17 mouse cellular contexts compared by ENCODE assay signal in the genomic region with DNA sequence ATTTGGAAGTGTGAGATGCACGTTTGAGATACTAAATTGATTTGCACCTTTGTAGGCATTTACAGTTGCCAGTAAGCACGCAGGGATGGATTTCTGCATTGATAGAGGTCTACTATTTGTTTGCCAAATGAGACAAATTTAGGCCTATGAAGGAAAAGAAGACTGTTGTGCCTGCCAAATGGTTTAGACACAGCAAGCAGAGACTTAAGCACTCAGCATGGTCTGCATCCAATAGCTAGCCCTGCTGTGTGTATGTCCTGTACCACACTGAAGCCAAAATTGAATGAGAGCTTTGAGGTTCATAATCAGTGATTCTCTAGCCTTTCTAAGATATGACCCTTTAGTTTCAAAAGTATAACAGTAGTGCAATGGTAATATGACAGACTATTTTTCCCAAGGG.
"Had no signal": no experiment of that assay in that cellular context is flagged by ENCODE, and none has a peak within 500 bp of the region (broad histone marks: within the 10 kb centered on the region; RNA-seq: fewer than 3 reads in every experiment).

No protein-coding gene starts in this region.

- H3K4me1 ChIP-seq: lung, embryonic 15.5 days; megakaryocyte, embryonic 14.5 days; midbrain, embryonic 13.5 days; midbrain, embryonic 15.5 days; neural tube, embryonic 12.5 days; stomach, embryonic 15.5 days had no signal

- ATAC-seq: lung, postnatal 0 days; midbrain, embryonic 13.5 days; midbrain, embryonic 15.5 days had no signal

- H3K27me3 ChIP-seq: lung, embryonic 15.5 days; megakaryocyte, embryonic 14.5 days; midbrain, embryonic 13.5 days; midbrain, embryonic 15.5 days; neural tube, embryonic 12.5 days; stomach, embryonic 15.5 days had no signal

- DNase-seq: lung, adult 2 months; lung, postnatal 14 days; lung, postnatal 36 days; right cerebral cortex, postnatal 14 days; thymus, adult 2 months; thymus, postnatal 25 days; thymus, postnatal 4 days had no signal

- H3K9me3 ChIP-seq: lung, embryonic 15.5 days; midbrain, embryonic 13.5 days; midbrain, embryonic 15.5 days; neural tube, embryonic 12.5 days; stomach, embryonic 15.5 days had no signal

- H3K4me3 ChIP-seq: lung, embryonic 15.5 days; megakaryocyte, embryonic 14.5 days; midbrain, embryonic 13.5 days; midbrain, embryonic 15.5 days; neural tube, embryonic 12.5 days; stomach, embryonic 15.5 days had no signal

- H3K9ac ChIP-seq: lung, embryonic 15.5 days; midbrain, embryonic 13.5 days; midbrain, embryonic 15.5 days; neural tube, embryonic 12.5 days; stomach, embryonic 15.5 days had no signal

- H3K4me2 ChIP-seq: lung, embryonic 15.5 days; midbrain, embryonic 11.5 days; midbrain, embryonic 13.5 days; midbrain, embryonic 15.5 days; neural tube, embryonic 12.5 days; stomach, embryonic 15.5 days had no signal

- H3K36me3 ChIP-seq: lung, embryonic 15.5 days; midbrain, embryonic 13.5 days; midbrain, embryonic 15.5 days; neural tube, embryonic 12.5 days; stomach, embryonic 15.5 days had no signal

- H3K27ac ChIP-seq: lung, embryonic 15.5 days; macrophage; midbrain, embryonic 13.5 days; midbrain, embryonic 15.5 days; neural tube, embryonic 12.5 days; stomach, embryonic 15.5 days; stomach, postnatal 0 days had no signal
